Mouse (Mus musculus) kidney, adult 8-10 months (tissue): Measurements from ENCODE around the gene Dcxr.

ENCODE experiments used
- DNase-seq, 2 experiments: peaks; one replicate each; pipeline ENCODE4 v3.0.0; 2022

The Dcxr gene

DNA sequence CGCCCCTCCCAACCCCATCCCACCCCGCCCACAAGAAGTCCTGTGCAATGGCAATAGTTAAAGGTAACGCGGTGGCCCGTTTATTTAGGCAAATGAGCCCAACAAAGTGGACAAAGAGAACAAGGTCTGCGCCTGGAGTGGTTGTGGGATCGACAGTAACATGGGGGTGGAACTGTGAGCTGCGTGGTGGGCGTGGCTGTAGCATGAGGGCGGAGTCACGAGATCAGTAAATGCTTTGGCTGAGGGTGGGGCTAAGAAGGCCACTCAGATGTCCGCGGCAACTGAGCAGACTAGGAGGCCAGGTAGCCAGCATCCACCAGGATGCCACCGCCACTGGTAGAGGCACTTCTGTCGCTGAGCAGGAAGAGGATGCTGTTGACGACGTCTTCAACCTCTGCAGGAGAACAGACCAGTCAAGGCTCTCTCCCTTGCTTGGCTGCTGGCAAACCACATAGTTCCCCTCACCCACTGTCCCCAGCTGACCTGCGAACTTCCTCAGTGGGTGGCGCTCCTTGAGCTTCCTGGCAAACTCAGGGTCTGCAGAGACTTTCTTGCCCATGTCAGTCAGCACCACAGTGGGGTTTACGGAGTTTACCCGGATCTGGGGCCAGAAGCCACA, 2.5 kb upstream of the Dcxr start:
- peak; percentile 49 to 62 for DNase-seq

DNA sequence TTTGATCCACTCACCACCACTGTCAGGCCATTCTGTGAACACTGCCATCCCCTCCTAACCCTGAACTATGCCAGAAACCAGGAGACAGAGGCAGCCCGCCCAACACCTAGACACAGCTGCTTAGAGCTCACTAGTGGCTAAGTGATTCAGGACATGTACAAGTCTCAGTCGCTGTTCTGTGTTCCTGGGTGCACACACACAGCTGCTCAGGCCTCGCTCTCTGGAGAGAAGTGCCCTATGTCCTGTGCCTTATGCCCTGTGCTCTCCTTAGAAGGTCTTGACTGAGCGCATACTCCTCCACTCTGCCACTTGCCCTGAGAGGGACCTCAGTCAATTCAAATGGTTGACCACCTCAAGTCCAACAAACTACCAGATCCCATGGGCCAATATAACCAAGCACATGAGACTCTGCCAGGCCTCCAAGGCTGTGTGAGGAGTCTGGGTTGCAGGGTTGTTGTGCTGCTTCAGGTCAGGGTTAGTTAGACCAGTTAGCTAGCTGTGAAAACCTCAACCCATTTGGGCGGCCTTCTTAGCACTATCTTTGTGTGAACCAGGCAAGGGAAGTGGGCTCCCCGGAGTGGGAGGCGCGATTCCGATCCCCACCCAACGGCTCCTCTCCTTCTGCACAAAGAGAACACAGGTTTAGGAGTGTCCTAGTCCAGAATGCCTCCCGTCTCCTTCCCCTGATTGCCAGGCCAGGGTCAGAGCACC, 1.6 kb upstream of the Dcxr start:
- DNase-seq: no peak

DNA sequence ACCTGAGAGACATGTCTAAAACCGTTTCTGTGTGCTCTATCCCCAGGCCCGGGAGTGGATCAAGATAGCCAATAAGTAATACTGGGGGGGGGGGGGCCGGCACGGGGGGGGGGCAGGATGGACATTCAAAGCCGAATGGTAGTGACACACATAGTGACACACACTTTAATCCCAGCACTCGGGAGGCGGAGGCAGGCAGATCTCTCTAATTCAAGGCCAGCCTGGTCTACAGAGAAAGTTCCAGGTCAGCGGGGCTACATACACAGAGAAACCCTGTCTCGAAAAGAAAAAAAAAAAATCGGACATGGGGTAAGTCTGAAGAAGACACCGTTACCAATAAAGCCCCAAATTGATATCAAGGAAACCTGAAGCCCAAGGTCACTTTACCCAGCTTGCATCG, 483 bp upstream of the Dcxr start:
- DNase-seq: no peak

DNA sequence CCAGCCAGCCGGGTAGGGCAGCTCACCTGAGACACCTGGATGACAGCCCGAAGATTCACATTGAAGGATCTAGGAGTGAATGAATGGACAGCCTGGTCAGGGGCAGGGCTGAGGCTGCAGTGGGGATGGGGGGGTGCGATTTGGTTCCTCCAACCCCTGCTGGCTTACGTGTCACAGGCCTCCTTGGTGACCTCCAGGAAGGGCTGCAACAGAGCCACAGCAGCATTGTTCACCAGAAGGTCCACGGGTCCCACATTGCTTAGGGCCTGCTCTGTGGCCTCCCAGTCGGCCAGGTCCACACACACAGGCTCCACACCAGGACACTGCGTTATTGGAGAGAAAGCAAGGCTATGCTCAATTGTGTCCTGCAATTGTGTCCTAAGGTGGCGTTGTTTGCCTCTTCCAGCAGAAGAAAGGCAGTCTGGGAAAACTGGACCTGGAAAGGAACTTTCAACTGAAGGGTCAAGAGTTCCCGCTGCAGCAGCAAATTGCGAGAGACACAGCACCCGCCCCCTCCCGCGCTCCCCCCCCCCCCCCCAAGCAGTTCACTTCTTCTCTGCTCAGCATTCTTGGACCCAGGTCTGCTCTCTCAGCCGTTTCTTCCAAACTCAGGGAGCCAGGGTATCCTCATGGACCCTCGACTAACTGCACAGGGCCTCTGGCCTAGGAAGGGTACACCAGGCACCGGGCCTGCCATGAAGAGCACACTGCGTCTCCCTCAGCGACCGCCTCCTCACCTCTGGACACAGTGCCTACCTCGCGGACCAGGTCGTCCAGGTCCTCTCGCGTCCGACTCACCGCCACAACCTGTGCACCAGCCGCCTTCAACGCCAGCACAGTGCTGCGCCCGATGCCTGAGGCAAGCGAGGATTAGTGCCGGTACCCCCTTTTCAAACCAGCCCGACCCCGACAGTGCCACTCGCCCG, 575 bp downstream of the Dcxr start:
- peak; percentile 61 to 69 for DNase-seq

DNA sequence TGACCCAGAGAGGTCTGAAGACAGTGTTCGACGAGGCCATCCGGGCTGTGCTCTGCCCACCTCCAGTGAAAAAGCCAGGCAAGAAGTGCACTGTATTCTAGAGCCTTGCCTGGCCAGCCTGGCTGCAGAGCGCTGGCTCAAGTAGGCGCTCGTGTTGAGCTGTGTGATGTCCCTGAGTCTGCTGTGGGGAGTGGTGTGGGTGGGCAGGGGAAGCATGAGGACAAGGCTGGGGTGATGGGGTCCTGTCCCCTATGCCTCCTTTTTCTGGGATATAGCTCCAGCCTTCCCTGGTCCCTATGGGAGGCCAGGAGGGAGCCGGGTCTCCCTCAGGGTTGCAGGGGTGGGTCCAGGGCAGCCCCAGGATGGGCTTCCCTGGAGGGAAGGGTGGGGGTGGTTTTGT, 3.6 kb downstream of the Dcxr start:
- no peak for DNase-seq

DNA sequence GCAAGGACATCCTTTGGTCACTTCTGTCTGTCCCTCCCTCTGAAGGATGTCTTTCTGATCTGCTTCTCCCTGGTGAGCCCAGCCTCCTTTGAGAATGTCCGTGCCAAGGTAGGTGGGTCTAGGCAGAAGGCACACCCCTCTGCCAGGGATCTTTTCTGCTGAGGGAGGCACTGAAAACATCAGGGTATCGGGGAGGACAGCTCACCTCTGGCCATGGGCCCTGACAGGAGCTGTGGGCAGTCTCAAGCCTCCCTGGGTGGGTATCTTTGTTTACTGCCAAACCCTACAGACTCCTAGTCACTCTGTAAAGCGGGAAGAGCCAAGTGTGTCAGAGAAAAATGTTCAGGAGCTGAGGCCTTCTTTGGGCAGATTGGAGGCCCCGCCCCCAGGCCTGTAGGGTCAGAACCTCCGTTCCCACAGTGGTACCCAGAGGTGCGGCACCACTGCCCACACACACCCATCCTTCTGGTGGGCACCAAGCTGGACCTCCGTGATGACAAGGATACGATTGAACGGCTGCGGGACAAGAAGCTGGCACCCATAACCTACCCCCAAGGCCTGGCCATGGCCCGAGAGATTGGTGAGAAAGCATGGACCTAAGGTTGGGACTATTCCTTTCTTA, 4.2 kb downstream of the Dcxr start:
- peak; percentile 66 to 71 for DNase-seq

DNA sequence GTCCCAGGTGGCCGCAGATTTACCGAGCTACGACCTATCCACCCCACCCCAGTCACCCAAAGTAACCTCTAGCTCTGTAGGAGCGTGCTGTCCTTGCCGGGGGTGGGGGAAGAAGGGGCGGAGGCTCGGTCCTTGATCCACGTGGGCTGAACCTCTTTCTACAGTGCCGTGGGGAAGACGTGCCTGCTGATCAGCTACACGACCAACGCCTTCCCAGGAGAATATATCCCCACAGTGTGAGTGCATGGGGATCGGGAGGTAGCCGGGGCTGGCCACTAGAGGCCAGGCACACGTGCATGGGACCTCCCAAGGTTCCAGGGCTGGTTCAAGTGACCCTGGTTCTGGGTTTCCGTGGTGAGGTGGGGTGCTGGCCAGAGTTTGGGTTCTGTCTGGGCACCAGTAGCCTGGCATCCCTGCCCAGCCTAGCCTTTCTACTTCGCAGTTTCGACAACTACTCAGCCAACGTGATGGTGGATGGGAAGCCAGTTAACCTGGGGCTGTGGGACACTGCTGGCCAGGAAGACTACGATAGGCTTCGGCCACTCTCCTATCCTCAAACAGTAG, 4.9 kb downstream of the Dcxr start:
- peak in 1 of 2 experiments; percentile 33 for DNase-seq

DNA sequence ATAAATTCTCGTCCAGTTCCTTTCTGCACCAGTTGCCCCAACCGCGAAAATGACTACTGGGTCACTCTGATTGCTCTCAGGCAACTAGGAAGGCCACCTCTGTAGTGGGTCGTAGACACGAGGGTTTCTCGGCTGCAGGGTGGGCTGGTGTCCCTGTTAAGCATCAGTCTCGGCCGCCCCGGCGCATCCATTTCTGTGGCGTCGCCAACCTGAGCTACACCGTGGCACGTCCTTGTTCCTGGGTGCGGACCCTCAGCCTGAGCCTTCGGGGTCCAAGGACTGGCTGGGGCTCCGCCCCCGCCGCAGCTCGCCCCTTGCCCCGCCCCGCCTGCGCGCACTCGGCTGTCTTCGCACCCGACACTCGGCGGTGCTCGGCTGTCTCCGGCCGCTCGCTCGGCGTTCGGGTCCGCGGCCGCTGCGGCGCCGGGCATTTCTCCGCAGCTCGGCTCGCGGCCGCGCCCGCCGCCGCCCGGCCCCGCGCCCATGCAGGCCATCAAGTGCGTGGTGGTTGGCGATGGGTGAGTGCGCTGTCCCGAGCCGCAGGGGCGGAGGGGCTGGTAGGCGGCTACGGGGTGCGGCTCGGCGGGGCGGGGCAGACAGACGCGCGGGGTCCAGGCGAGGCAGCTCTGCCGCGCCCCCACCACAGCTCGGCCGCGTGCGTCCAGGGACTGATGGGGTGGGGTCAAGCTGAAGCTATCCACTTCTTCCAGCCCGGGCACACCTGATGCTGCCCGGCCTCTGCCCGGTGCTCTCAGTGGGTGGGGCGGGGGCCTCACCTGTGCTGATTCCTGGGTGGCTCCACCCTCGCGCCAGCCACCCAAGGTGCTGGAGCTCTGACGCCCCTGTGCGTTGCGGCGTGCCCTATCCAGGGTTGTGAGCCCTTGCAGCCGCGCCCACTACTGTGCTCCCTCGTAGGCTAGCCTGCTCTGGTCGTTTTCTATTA, 5.7 kb downstream of the Dcxr start, which contains the start of gene Rac3:
Rac3 (plus strand) TSS at position 347 of the 943 bp plus-strand sequence.
- peak in 1 of 2 experiments; percentile 47 for DNase-seq

DNA sequence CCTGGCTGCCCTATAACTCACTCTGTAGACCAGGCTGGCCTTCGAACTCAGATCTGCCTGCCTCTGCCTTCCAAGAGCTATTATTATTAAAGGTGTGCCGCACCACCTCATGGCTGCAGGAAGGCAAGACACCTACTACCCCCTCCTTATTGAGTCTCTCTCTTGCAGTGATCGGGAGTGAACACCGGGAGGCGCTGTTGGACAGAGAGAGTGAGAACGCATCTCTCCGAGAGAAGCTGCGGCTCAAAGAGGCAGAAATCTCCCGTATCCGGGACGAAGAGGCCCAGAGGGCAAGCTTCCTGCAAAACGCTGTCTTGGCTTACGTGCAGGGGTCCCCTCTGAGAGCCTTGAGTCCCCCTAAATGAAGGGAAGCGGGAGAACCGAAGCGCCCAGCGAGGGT, 6.6 kb downstream of the Dcxr start:
- peak; percentile 85 to 90 for DNase-seq

DNA sequence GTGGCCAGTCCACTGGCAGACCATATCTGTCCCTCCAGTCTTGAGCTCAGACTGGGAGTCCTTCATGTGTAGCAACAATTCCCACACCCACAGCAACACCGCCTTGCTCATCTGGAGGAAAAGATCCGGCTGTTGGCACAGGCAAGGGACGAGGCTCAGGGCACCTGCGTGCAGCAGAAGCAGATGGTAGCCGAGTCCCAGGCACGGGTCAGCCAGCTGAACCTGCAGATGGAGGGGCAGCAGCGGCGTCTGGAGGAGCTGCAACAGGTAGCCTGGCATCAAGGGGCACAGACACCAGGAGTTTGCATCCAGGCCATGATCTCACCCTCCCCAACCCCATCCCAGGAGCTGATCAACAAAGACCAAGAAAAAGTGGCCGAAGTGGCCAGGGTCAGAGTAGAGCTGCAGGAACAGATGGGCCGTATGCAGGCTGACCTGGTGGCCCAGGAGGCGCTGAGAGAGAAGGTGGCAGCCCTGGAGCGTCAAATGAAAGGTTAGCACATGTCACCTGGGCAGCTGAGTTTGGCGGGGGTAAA, 7.2 kb downstream of the Dcxr start:
- DNase-seq: no peak

DNA sequence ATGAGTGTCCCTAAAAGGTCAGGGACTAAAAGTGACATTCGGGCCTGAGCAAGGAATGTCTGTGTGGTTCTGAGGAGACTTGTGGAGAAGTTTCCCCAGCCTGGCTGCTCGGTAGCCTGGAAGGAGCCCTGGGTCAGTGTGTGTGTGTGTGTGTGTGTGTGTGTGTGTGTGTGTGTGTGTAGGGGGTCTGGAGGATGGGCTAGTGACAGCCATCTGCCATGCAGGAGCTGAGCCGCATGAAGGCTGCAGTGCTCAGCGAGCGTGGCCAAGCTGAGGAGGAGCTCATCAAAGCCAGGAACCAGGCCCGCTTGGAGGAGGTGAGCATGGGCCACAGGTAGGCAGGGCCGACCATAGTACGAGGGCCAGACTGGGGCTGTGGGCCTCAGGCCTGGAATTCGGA, 7.8 kb downstream of the Dcxr start:
- no peak for DNase-seq

DNA sequence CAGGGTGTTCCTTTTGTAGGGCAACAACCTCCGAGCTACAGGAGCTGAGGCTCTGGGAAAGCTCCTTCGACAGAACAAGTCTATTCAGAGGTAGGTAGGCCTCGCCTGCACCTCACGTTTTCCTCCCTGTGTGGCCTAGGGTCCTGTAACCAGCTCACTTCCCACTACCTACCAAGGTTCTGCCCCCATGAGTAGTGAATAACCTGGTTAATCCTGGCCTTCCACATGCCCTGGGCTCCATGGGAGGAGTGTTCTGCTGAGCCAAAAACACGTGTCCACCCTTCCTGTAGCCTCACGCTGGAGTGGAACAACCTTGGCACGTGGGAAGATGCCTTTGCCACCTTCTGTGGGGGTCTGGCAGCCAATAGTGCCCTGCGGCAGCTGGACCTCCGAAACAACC, 11.9 kb downstream of the Dcxr start:
- no peak for DNase-seq

DNA sequence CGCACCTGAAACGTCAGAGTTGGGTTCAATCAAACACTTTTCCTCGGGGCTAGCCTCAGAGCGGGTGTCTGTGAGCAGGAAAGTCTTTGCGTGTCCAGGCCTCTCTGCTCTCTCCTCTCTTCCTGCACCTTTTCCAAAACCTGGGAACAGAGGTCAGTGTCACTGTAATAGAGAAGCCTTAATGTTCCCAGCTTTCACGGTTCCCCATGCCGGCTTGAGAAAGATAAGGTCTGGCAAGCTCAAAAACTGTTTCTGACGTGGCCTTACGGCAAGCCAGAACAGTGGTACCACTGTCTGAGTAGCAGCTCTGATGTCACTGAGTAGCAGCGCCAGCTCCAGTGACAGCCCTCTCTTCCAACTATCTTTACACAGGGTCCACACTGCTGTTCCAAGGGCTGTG, 12.5 kb downstream of the Dcxr start:
- no peak for DNase-seq

DNA sequence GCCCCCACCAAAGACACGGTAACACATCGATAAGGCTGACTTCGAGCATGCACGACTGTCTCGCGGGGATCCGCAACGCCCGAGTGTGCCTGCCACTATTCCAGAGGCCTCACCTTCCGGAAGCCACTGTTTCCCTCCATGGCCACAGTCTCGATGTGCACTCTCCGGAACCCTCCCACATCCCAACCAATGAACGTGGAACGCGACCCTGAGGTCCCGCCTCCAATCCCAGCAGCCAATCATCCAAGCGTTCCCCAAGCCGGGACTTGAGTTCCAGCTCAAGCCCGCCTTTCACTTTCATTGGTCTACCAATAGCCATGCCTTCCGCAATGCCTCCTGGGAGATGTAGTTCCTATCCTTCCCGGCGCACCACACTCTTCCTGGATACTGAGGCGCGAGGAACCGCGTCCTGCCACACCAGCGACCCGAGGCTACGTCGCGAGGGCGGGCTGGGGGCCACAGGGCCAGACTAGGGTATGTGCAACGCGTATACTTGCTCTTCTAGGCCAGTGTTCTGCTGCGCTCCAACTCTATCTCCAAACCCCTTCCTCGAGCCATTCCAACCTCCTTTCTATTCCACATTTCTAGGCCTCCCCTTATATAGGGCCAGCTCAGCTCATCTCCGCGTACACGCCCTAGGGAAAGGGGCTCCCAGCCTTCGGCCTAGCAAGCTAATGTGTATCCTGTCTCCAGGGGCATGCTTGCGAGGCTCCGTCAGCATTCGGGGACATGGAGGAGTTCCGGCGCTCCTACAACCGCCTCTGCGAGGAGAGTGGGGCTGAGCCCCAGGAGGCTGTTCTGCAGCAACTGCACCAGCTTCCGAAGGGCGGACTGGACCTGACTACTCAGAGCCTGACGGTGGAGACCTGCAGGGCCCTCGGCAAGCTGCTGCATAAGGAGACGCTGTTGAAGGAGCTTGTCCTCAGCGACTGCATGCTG, 13.2 kb downstream of the Dcxr start, which contains the start of the genes Cenpx and Lrrc45:
Cenpx (minus strand) TSS at position 159 of the 939 bp plus-strand sequence.
Lrrc45 (plus strand) TSS at position 346 of the 939 bp plus-strand sequence.
- peak; percentile 98 to 99 for DNase-seq

DNA sequence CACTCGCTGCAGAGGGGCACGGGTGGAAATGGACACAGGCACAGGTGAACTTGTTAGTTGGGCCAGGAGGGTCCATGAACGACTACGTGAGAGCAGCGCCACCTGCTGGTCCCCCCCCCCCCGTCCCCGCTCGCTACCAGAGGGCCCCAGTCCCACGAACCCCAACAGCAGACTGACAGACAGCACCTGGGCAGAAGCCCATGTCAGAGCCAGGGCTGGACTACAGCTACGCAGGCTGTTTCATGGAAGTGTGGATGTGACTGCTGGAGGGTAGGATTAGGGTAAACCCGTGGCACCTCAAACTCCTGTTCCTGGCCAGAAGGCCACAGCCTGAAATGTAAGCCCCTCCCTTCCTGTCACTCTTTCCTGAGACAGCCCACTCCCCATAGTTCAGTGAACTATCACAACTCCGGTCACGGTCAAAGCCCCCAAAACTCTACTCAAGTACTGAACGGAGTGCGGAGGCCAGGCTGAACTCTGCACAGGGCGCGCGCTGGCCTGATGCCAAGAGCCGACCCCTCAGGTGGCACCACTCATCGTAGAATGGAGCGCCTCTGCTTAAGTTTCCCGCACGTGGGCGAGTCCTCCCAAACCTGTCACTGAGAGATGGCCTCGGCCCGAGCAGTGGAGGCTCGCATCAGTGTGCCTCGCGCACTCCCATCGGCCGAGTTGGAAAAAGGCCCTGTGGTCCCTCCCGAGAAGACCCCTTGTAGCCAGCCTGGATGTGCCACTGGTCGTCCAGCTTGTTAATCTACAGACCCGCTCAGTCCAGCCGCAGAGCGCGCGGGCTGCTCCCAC, 14.1 kb downstream of the Dcxr start:
- DNase-seq: peak; percentile 41 to 51

DNA sequence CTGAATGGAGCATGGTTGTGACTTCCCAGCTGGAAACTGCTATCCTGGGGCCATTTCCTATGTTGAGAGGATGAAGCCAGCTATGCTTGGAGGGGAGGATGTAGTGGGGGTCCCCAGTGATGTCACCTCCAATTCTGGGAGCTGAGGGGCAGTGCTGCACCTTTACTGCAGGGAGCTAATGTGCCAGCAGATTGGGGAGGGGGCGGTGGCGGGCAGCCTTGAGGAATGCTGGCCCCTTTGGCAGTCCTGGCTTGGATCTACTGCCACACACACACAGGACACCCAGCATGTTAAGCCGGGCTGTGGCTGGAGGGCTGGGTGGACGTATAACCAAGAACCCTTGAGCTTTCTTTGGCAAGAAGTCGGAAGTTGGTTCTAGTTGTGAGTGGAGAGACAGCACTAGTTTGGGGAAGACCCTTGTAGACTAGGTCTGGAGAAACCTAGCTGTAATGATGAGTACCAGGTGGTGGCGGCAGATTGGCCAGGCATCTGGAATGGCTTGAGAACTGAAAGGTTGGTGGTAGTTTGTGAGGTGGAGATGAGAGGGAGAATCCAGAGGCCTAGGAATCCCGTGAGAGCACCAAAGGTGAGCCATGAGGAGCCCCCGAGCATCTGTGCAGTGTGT, 15.0 kb downstream of the Dcxr start:
- no peak for DNase-seq

DNA sequence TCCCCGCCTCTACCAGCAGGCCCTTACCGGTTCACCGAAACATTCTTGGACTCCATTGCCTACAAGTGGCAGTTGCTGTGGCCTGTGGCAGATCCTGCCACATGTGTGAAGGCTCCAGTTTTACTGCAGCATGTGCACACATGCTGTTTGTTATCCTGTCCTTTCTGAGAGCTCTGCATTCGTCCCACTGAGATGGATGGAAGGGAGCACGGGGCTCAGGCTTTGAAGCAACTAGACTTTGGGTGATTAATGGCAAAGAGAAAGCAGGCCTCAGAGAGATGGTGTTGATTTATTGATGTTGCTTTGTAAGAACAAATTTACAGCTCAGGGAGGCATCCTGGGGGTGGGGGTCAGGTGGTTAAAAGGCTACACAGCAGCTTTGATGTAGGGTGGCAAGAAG, 16.4 kb downstream of the Dcxr start:
- no peak for DNase-seq

DNA sequence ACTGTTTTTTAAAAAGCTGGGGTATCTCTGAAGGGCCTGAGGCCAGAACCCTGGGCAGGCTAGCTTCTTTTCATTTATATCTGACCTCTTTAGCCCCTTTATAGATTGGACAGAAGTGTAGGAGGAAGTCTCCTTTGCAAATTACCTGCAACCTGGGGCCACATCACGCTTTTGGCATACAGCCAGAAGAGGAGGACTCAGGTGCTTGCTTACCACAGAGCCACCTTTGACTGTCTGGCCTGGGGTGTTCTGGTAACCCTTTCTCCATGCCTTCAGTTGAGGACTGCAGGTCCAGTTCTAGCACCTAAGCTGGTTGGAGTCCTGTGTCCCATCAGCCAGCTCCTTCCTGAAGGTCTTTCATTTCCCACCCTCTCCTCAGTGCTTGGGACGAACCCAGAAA, 17.5 kb downstream of the Dcxr start:
- DNase-seq: no peak

DNA sequence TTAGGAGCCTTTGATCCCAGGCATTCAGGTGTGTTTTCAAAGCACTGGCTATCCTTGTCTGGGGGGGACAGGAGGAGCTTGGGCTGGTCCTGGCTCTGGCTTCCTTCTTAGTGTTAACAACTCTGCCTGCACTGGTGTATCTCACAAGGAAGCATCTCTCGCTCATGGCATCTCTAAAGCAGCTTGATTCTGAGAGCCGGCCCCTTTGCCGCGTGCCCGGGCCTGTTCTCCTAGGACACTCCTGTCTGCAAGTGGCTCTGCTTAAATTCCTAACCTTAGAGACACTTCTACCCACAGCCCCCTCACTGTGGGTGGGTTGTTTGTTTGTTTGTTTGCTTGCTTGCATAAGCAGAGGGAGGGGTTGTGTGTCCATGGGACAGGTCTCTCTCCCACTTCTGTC, 19.1 kb downstream of the Dcxr start:
- no peak for DNase-seq
